23 mouse cellular contexts compared by ENCODE assay signal in the genomic region with DNA sequence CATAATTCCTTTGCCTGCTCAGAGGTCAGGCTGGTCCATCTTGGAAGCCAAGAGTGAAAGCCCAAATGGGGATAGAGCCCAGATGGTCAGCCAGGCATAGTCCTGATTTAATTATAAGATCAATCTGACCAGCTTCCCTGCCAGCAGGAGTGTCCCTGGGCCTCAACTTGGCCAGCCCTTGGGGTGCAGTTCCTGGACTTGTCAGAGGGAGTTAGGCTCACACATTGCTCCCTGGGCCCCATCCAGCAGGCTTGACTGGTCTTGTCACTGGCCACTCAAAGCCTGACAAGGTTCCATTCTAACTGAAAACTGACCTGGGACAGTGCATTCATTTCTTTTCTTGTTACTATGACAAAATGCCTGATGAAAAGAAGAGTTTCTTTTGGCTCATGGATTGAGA. TPM values are rescaled to one million over a fixed set of nuclear protein-coding genes. Genes with fewer than 3 reads are reported as not detected.
A peak's percentile ranks its signal among the peaks of the same experiment; 100 is the strongest.
DNase-seq lines count a peak whose midpoint lies in the region; TF ChIP-seq lines count a peak whose summit lies in the region.
"Had no signal": no experiment of that assay in that cellular context is flagged by ENCODE, and none has a peak within 500 bp of the region (broad histone marks: within the 10 kb centered on the region; RNA-seq: fewer than 3 reads in every experiment).

No protein-coding gene starts in this region.

- H3K4me1 ChIP-seq in heart, adult 2 months (ENCODE audit: control insufficient read depth, insufficient read depth, low read length), result no peaks in the 10 kb centered on the region
- H3K4me1 ChIP-seq: embryonic facial prominence, embryonic 12.5 days; heart, embryonic 10.5 days; limb, embryonic 12.5 days; liver, embryonic 12.5 days; megakaryocyte, embryonic 14.5 days; midbrain, embryonic 13.5 days had no signal

- no peak overlapping the region for H3K27ac ChIP-seq in heart, adult 2 months
- H3K27ac ChIP-seq: embryonic facial prominence, embryonic 12.5 days; heart, embryonic 10.5 days; hindbrain, embryonic 14.5 days; limb, embryonic 12.5 days; liver, embryonic 12.5 days; midbrain, embryonic 13.5 days had no signal

- 0 out of 2 replicates have a peak, but pooled peaks have one; percentile 3 for TF ChIP-seq CTCF in heart, adult 2 months (IDR thresholded peaks at IDR 0.05)

- intact Hi-C loops in heart, adult 2 months (cut with DNase I), result no loop called here

- no peak for TF ChIP-seq POLR2A in heart, adult 2 months (IDR thresholded peaks at IDR 0.05; ENCODE audit: insufficient read depth, low read depth, low read length)

- no peaks in the 10 kb centered on the region for H3K36me3 ChIP-seq in heart, adult 2 months (ENCODE audit: control insufficient read depth, insufficient read depth, low read length)
- H3K36me3 ChIP-seq: embryonic facial prominence, embryonic 12.5 days; heart, embryonic 10.5 days; limb, embryonic 12.5 days; liver, embryonic 12.5 days; midbrain, embryonic 13.5 days had no signal

- peak in 1 of 2 experiments; percentile 14 for DNase-seq in heart, adult 2 months
- no peak for DNase-seq in heart, adult 8-10 months (ENCODE audit: low spot score)
- DNase-seq in Muller cell, postnatal 12 days (ENCODE audit: inconsistent ontology term), result peak; percentile 74
- peak; percentile 84 to 87 for DNase-seq in cerebellum, adult 18-20 months
- DNase-seq in cerebellum, postnatal 14 days, result peak; percentile 74 to 79
- no peak for DNase-seq in layer of hippocampus, postnatal 10 days (ENCODE audit: low spot score in 2 of 2)
- DNase-seq in yolk sac, embryonic 10.5 days (ENCODE audit: low spot score), result no peak
- DNase-seq: forebrain, postnatal 0 days; gastrocnemius, postnatal 14 days; heart, postnatal 4 days; kidney, adult 8-10 months; kidney, postnatal 10 days; lung, embryonic 14.5 days; right cerebral cortex, postnatal 14 days; spleen, adult 18-20 months had no signal

- H3K27me3 ChIP-seq in heart, adult 2 months (ENCODE audit: control insufficient read depth, insufficient read depth, low read length), result no peaks in the 10 kb centered on the region
- H3K27me3 ChIP-seq: embryonic facial prominence, embryonic 12.5 days; limb, embryonic 12.5 days; liver, embryonic 12.5 days; midbrain, embryonic 13.5 days had no signal

- TF ChIP-seq EP300 in heart, adult 2 months (IDR thresholded peaks at IDR 0.05; ENCODE audit: insufficient read depth, low read depth, low read length), result no peak

- H3K79me2 ChIP-seq in heart, adult 2 months (replicated peaks; ENCODE audit: control insufficient read depth, insufficient read depth, low read length), result no peaks in the 10 kb centered on the region

- no peak overlapping the region for H3K4me3 ChIP-seq in heart, adult 2 months
- H3K4me3 ChIP-seq: embryonic facial prominence, embryonic 12.5 days; heart, embryonic 10.5 days; limb, embryonic 12.5 days; liver, embryonic 12.5 days; megakaryocyte, embryonic 14.5 days; midbrain, embryonic 13.5 days had no signal

- no peak overlapping the region for H3K9ac ChIP-seq in heart, adult 2 months (ENCODE audit: low read depth, low read length)
- H3K9ac ChIP-seq: embryonic facial prominence, embryonic 12.5 days; forebrain, postnatal 0 days; hindbrain, embryonic 14.5 days; limb, embryonic 12.5 days; liver, embryonic 12.5 days; lung, embryonic 14.5 days; midbrain, embryonic 13.5 days had no signal

RNA-seq across cellular contexts. Expression of a gene that starts 21.4 kb away (rescaled TPM):
- 1 to 10 TPM; 1.0 to 1.6 TPM for total RNA-seq in heart, adult 2 months (2021)
- polyA plus RNA-seq in heart, adult 2 months (2012; rRNA removed), result 1.1 and 1.6 TPM in 2 replicates
- 1 to 10 TPM; 1.2 to 1.7 (median 1.3) TPM for total RNA-seq in heart, adult 8-10 months (2022)
- 10 to 100 TPM; 47.5 to 51.4 TPM for total RNA-seq in layer of hippocampus, postnatal 10 days (2021)
- total RNA-seq: monocyte, adult 5-6 weeks had no signal
- polyA plus RNA-seq: heart, embryonic 10.5 days had no signal

Comparison
In these comparisons a context has a peak if more than half of its experiments do, and no peak if none do; other contexts are left out.
1. DNase-seq: peak in Muller cell, postnatal 12 days (single experiment), cerebellum, adult 18-20 months (2 of 2) and cerebellum, postnatal 14 days (2 of 2); none in heart, adult 8-10 months (single experiment), layer of hippocampus, postnatal 10 days (0 of 2) and yolk sac, embryonic 10.5 days (single experiment).
2. RNA of a gene that starts 21.4 kb away (total RNA-seq): 47.5 to 51.4 TPM in layer of hippocampus, postnatal 10 days; 1.0 to 1.6 TPM in heart, adult 2 months and 1.2 to 1.7 TPM in heart, adult 8-10 months; every median in the first group is over 10 times any median in the second.